16 mouse cellular contexts compared by ENCODE assay signal in genomic region chr1:152223666-152224065, GRCm38 (mm10).
DNase-seq lines count a peak whose midpoint lies in the region; ATAC-seq and TF ChIP-seq lines count a peak whose summit lies in the region.
"Had no signal": no experiment of that assay in that cellular context is flagged by ENCODE, and none has a peak within 500 bp of the region (broad histone marks: within the 10 kb centered on the region; RNA-seq: fewer than 3 reads in every experiment).

No protein-coding gene starts in this region.

- TF ChIP-seq CTCF in kidney, adult 2 months (conservative IDR thresholded peaks at IDR 0.05; ENCODE audit: insufficient read depth, insufficient read length, low read depth, low read length): no peak

- peaks cover 11% of the 10 kb centered on the region for H3K4me1 ChIP-seq in heart, embryonic 12.5 days (replicated peaks)
- H3K4me1 ChIP-seq in kidney, adult 2 months (ENCODE audit: control insufficient read depth, insufficient read depth, low read length): no peaks in the 10 kb centered on the region
- H3K4me1 ChIP-seq: embryonic facial prominence, embryonic 12.5 days; liver, embryonic 13.5 days; midbrain, embryonic 10.5 days; stomach, embryonic 15.5 days had no signal

- no peaks in the 10 kb centered on the region for H3K9me3 ChIP-seq in heart, embryonic 12.5 days (replicated peaks)
- H3K9me3 ChIP-seq: embryonic facial prominence, embryonic 12.5 days; liver, embryonic 13.5 days; midbrain, embryonic 10.5 days; stomach, embryonic 15.5 days had no signal

- H3K27ac ChIP-seq in heart, embryonic 12.5 days (ENCODE audit: poor library complexity, severe bottlenecking): peak overlapping the region; percentile 41
- H3K27ac ChIP-seq in kidney, adult 2 months (ENCODE audit: insufficient read depth, low read depth, low read length): no peak overlapping the region
- H3K27ac ChIP-seq: embryonic facial prominence, embryonic 12.5 days; hindbrain, postnatal 0 days; liver, embryonic 13.5 days; midbrain, embryonic 10.5 days; stomach, embryonic 15.5 days had no signal

- no peak overlapping the region for H3K4me3 ChIP-seq in heart, embryonic 12.5 days
- no peak overlapping the region for H3K4me3 ChIP-seq in kidney, adult 2 months (ENCODE audit: insufficient read depth, low read depth, low read length)
- H3K4me3 ChIP-seq: embryonic facial prominence, embryonic 12.5 days; liver, embryonic 13.5 days; midbrain, embryonic 10.5 days; stomach, embryonic 15.5 days had no signal

- WGBS in heart, embryonic 12.5 days: 15% methylated on average over 1 of the region's 1 CpGs
- WGBS in kidney, adult 2 months: 37% methylated on average over 1 of the region's 1 CpGs

- H3K4me2 ChIP-seq in heart, embryonic 12.5 days: no peak overlapping the region
- H3K4me2 ChIP-seq: embryonic facial prominence, embryonic 12.5 days; liver, embryonic 13.5 days; stomach, embryonic 15.5 days had no signal

- ATAC-seq in heart, embryonic 12.5 days (ENCODE audit: insufficient number of reproducible peaks, low FRiP score): 0 out of 2 replicates have a peak, but pooled peaks have one; percentile 36
- ATAC-seq: hindbrain, postnatal 0 days had no signal

- H3K36me3 ChIP-seq in heart, embryonic 12.5 days: no peaks in the 10 kb centered on the region
- H3K36me3 ChIP-seq in kidney, adult 2 months (ENCODE audit: control insufficient read depth, insufficient read depth, low read length): no peaks in the 10 kb centered on the region
- H3K36me3 ChIP-seq: embryonic facial prominence, embryonic 12.5 days; liver, embryonic 13.5 days; midbrain, embryonic 10.5 days; stomach, embryonic 15.5 days had no signal

- H3K9ac ChIP-seq in heart, embryonic 12.5 days: no peak overlapping the region
- H3K9ac ChIP-seq: embryonic facial prominence, embryonic 12.5 days; liver, embryonic 13.5 days; stomach, embryonic 15.5 days had no signal

- H3K27me3 ChIP-seq in heart, embryonic 12.5 days (replicated peaks): no peaks in the 10 kb centered on the region
- H3K27me3 ChIP-seq in kidney, adult 2 months (replicated peaks; ENCODE audit: control insufficient read depth, insufficient read depth, low read length): no peaks in the 10 kb centered on the region
- H3K27me3 ChIP-seq: embryonic facial prominence, embryonic 12.5 days; liver, embryonic 13.5 days; stomach, embryonic 15.5 days had no signal

- TF ChIP-seq POLR2A in kidney, adult 2 months (IDR thresholded peaks at IDR 0.05; ENCODE audit: low read depth, low read length): no peak

- peak; percentile 17 for DNase-seq in kidney, adult 11 months
- no peak for DNase-seq in kidney, adult 18-20 months
- peak; percentile 73 for DNase-seq in kidney, adult 2 months
- peak; percentile 53 to 60 for DNase-seq in kidney, postnatal 25 days
- DNase-seq in thymus, postnatal 0 days (ENCODE audit: low spot score): no peak
- no peak for DNase-seq in thymus, postnatal 14 days
- no peak for DNase-seq in ovary, adult 18-20 months (ENCODE audit: low spot score)
- DNase-seq: adrenal gland, adult 2 months; cerebellum, adult 11 months; liver, embryonic 13.5 days; lung, postnatal 14 days had no signal

Comparison
In these comparisons a context has a peak if more than half of its experiments do, and no peak if none do; other contexts are left out.
1. DNase-seq: peak in kidney, adult 11 months (single experiment), kidney, adult 2 months (single experiment) and kidney, postnatal 25 days (2 of 2); none in kidney, adult 18-20 months (single experiment), thymus, postnatal 0 days (single experiment), thymus, postnatal 14 days (single experiment) and ovary, adult 18-20 months (single experiment).